Mouse (Mus musculus): ENCODE measurements around the gene Apba3. TPM values are rescaled to one million over a fixed set of nuclear protein-coding genes. Genes with fewer than 3 reads are reported as not detected.

Apba3 gene
- total RNA-seq, 2 experiments from 2014 or later = 85.9 to 110 TPM

DNA sequence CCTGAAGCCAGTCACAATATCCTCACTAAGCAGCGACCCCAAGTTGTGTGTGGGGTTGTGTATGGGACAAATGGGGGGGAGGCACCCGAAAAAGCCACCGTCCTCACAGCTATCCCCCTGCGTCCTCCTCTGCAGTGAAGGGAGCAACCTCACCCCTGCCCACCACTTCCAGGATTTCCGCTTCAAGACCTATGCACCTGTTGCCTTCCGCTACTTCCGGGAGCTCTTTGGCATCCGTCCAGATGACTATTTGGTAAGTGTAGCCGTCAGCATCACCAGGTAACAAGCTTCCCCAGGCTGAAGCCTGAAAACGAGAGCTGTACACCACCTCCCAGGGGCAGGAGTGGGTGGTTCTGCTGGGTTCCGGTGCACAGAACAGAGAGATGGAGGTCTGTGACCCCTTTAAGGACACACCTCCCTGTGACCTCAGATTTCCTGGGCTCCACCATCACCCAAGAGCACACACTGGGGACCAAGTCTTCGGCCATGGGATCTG, 39.5 kb downstream of the Apba3 start:
- DNase-seq = no peak

DNA sequence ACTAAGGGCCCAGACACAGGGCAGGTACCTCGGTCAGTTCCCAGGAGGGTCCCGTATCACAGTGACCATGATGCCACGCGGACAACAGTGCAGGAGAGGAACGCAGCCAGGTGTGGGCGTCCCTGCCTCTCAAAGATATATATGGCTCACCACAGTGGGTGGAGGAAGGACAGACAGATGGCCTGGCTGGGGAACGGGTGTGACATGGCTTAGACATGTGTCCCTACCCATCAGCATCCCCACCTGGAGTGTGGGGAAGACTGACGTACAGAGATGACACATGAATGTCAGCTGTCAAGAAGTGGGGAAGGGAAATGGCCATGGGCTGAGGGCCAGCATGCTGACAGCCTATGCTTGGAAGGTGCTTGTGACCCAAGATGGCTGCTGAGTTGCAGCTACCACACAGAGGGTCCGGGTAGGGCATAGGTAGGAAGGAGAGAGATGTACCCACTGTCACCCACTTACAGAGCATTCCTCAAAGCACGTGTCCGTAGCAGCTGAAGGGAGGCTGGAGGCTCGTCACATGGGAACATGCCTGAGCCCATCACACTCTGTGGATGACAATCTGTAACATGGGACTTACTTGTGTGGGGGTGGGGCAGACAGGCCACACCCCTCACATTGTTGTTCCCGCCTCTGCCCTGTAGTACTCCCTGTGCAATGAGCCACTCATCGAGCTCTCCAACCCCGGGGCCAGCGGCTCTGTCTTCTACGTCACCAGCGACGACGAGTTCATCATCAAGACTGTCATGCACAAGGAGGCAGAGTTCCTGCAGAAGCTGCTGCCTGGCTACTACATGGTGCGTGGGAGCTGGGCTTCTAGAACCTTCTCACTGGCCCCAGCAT, 40.3 kb downstream of the Apba3 start:
- DNase-seq = no peak

- DNase-seq = no peak
Observed at GRCm38 (mm10) chr10:81309571-81309970, 42.8 kb downstream of the Apba3 start.

DNA sequence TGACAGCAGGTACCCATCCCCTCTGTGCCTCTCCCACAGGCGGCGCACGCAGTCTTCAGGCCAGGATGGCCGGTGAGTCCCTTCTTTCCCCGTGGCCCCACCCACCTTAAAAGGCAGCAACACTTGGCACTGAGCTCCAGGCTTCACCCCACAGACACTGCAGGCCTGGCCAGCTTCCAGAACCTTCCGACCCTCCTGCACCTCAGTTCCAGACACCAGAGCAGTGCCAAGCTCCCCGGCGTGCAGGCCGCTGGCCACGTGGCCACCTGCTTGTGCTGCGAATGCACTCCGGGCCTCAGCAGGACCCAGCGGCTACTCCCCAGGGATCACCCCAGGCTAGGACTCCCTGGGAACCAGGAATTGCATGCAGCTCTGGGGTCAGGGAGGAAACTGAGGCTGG, 46.8 kb downstream of the Apba3 start:
- DNase-seq = no peak

GRCm38 (mm10) chr10:81314201-81314600, 47.4 kb downstream of the Apba3 start:
- no peak for DNase-seq

GRCm38 (mm10) chr10:81315587-81315986, 48.8 kb downstream of the Apba3 start:
- no peak for DNase-seq

DNA sequence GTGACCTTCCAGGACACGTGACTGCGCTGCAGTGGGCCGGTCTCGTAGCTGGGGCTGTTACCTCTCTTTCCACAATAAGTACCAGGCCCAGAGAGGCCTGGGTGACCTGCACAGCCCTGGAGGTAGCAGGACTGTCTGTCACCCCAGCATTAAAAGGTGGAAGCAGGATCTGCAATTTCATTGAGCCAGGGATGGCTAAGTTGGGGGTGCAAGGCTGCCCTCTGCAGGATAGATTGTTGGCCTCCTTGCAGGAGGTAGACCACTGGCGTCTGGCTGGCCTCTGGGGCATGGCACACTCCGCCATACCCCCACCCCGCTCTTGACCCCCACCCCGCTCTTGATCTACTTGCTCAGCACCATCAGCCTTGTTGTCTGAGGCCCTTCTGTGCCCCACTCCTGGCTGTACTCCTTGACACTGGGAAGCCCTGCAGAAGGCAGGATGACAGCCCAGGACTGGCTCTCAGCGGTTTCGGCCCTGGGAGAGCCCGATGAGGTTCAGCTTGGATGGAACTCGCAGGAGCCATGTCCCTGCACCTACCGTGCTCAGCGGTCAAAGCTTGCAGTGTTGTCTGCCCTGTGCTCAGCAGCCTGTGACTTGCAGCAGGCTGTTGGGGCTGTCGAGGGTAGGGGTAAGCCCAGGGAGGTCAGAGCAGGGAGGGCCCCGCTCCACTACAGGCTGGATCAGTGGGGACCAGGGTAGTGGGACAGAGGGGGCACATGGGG, 49.7 kb downstream of the Apba3 start:
- no peak for DNase-seq

GRCm38 (mm10) chr10:81317273-81317672, 50.5 kb downstream of the Apba3 start:
- DNase-seq = no peak

DNA sequence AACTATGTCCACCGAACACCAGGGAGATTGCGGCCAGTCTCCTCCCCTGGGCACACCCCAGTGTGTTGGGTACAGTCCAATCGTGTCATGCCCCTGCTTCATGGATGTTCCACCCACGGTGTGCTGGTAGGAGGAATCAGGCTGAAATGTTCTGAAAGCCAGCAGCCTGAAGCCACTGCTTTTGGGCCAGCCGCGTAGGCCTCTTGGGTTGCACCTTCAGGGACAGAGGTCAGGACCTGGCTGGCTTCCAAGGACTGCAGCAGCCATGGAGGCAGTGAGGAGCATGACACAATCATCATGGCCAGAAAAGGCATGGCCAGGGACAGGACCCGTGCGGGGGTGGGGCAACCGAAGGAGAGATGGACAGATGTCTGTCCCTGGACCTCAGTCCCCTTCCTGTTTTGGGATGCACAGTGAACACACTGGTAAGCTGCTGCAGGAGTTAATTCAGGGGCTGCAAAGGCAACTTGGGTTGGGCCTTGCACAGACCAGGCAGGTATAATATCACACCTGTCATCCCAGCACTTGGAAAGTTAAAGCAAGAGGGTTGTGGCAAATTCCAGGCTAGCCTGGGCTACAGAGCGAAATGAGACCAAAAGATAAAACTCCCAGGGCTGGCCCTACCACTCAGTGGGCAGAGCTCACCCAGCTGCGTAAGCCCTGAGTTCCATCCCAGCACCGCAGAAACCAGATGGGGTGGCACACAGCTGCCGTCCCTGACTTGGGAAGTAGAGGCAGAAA, 52.0 kb downstream of the Apba3 start:
- DNase-seq = peak in 1 of 2 experiments; percentile 48

GRCm38 (mm10) chr10:81319330-81319699, 52.6 kb downstream of the Apba3 start:
- DNase-seq = peak in 1 of 2 experiments; percentile 42

GRCm38 (mm10) chr10:81319741-81320549, 53.2 kb downstream of the Apba3 start:
- no peak for DNase-seq

DNA sequence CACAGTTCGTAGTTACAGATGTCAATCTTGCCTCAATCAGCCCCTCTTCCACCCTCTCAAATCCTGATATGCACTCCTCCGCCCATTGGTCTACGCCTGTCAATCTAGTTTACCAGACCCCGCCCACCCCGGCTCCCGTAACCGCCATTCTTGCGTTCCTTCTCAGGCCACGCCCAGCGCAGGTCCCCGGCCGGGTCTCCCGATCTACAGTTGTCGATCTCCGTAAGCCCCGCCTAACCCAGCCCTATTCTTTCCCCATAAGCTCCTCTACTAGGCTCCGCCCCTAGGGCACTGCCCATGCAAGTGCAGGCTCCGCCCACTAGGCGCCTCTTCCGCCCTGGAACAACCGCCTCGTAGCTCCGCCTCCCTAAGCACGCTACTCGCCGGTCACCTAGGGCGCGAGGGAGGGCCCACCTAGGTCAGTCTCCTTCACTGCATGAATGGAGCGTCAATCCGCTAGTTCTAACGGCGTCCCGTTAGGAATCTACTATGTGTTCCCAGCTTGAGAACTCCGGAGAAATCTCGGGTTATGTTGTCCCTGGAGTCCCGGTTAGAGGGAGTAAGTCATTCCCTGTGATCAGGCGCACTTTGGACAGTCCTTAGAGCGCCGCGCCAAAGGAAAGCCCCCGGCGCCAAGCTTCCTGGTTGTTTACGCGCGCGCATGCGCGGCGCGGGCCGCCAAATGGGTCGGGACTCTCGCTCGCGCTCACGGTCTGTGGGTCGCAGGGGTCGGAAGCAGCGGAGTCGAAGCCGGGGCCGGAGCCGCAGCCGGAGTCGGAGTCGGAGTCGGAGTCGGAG, 54.0 kb downstream of the Apba3 start, which contains the start of gene Cactin:
TSS of gene Cactin (plus strand) at position 554 of the 798 bp plus-strand sequence.
- DNase-seq = peak; percentile 99 to 100

GRCm38 (mm10) chr10:81321436-81321835, 54.7 kb downstream of the Apba3 start:
- DNase-seq = no peak

GRCm38 (mm10) chr10:81322444-81322843, 55.7 kb downstream of the Apba3 start:
- DNase-seq = no peak

Small RNAs within 50 kb of the gene (microRNA-seq; reads per million reads assigned to microRNA genes)
- 31.5 to 47.5 reads per million in 2 experiments for gene Mir3057

Other genes starting within 250 kb of the Apba3 start
- not detected for gene Diras1, start 241.3 kb upstream of the Apba3 start, total RNA-seq (2021)
- gene Slc39a3, start 229.5 kb upstream of the Apba3 start, total RNA-seq (2021) = 10 to 100 TPM; 12.8 to 14.2 TPM
- 100 to 1,000 TPM in 1 of 2 experiments, 10 to 100 TPM in 1; 99.5 to 102 TPM for gene Sgta, start 206.8 kb upstream of the Apba3 start, total RNA-seq (2021)
- 10 to 100 TPM; 12.8 to 14.8 TPM for gene Thop1, start 196.9 kb upstream of the Apba3 start, total RNA-seq (2021)
- gene Creb3l3, start 168.1 kb upstream of the Apba3 start, total RNA-seq (2021) = under 1 TPM; 0.31 to 0.74 TPM
- 100 to 1,000 TPM; 118 to 132 TPM for gene Map2k2, start 161.0 kb upstream of the Apba3 start, total RNA-seq (2021)
- 10 to 100 TPM; 33.8 to 34.9 TPM for gene Zbtb7a, start 131.7 kb upstream of the Apba3 start, total RNA-seq (2021)
- 10 to 100 TPM; 16.5 to 16.9 TPM for gene Pias4, start 99.0 kb upstream of the Apba3 start, total RNA-seq (2021)
- 1,000 to 10,000 TPM; 1,062 to 1,185 TPM for gene Eef2, start 90.3 kb upstream of the Apba3 start, total RNA-seq (2021)
- 10 to 100 TPM; 29.9 to 34.5 TPM for gene Dapk3, start 84.0 kb upstream of the Apba3 start, total RNA-seq (2021)
- gene 4930442H23Rik, start 83.1 kb upstream of the Apba3 start, total RNA-seq (2021) = not detected
- gene Nmrk2, start 64.9 kb upstream of the Apba3 start, total RNA-seq (2021) = 1 to 10 TPM; 7.1 to 8.8 TPM
- gene Atcay, start 36.1 kb upstream of the Apba3 start, total RNA-seq (2021) = not detected
- gene Zfr2, start 33.8 kb upstream of the Apba3 start, total RNA-seq (2021) = 1 to 10 TPM; 2.3 to 2.5 TPM
- under 1 TPM; 0.42 to 0.87 TPM for gene Matk, start 14.0 kb upstream of the Apba3 start, total RNA-seq (2021)
- gene Mrpl54, start within 50 bp of the Apba3 start, total RNA-seq (2021) = 10 to 100 TPM; 85.7 to 89.6 TPM
- gene Tjp3, start 24.6 kb downstream of the Apba3 start, total RNA-seq (2021) = under 1 TPM in 1 of 2 experiments, not detected in 1; 0.87 TPM
- gene Pip5k1c, start 26.0 kb downstream of the Apba3 start, total RNA-seq (2021) = 10 to 100 TPM; 23.1 to 25.6 TPM
- gene Cactin, start 54.1 kb downstream of the Apba3 start, total RNA-seq (2021) = 10 to 100 TPM; 14.6 to 15.8 TPM
- gene Tbxa2r, start 61.8 kb downstream of the Apba3 start, total RNA-seq (2021) = 1 to 10 TPM; 2.5 to 2.7 TPM
- gene Gipc3, start 76.3 kb downstream of the Apba3 start, total RNA-seq (2021) = 1 to 10 TPM; 3.4 to 4.7 TPM
- 10 to 100 TPM; 57.1 to 62.2 TPM for gene Hmg20b, start 83.5 kb downstream of the Apba3 start, total RNA-seq (2021)
- gene Mfsd12, start 90.5 kb downstream of the Apba3 start, total RNA-seq (2021) = 10 to 100 TPM; 11.0 to 12.7 TPM
- under 1 TPM; 0.45 to 0.51 TPM for gene 4930404N11Rik, start 98.9 kb downstream of the Apba3 start, total RNA-seq (2021)
- 10 to 100 TPM; 27.6 to 35.6 TPM for gene Fzr1, start 111.6 kb downstream of the Apba3 start, total RNA-seq (2021)
- gene Dohh, start 117.5 kb downstream of the Apba3 start, total RNA-seq (2021) = 10 to 100 TPM; 49.9 to 59.6 TPM
- gene Gm48551, start 117.5 kb downstream of the Apba3 start, total RNA-seq (2021) = 1 to 10 TPM in 1 of 2 experiments, under 1 TPM in 1; 0.65 to 2.3 TPM
- gene Gm48552, start 122.0 kb downstream of the Apba3 start, total RNA-seq (2021) = under 1 TPM in 1 of 2 experiments, not detected in 1; 0.51 TPM
- 1 to 10 TPM; 1.9 to 2.2 TPM for gene Smim24, start 126.1 kb downstream of the Apba3 start, total RNA-seq (2021)
- 10 to 100 TPM; 91.0 to 93.4 TPM for gene Nfic, start 188.7 kb downstream of the Apba3 start, total RNA-seq (2021)
- under 1 TPM; 0.17 to 0.21 TPM for gene Celf5, start 215.7 kb downstream of the Apba3 start, total RNA-seq (2021)
- gene Ncln, start 229.4 kb downstream of the Apba3 start, total RNA-seq (2021) = 10 to 100 TPM; 61.9 to 64.3 TPM
- 1 to 10 TPM; 1.2 to 2.8 TPM for gene S1pr4, start 233.2 kb downstream of the Apba3 start, total RNA-seq (2021)

Measured in heart, adult 18-20 months (tissue).